Mouse (Mus musculus): ENCODE results near the gene Pdcd7.

Pdcd7 gene

GRCm38 (mm10) chr9:65394360-65394759, 48.5 kb downstream of the Pdcd7 start:
- no peak for DNase-seq (ENCODE audit: low spot score in 2 of 2)

GRCm38 (mm10) chr9:65398279-65398678, 52.4 kb downstream of the Pdcd7 start, which contains the start of gene Rasl12:
Gene Rasl12 (plus strand): TSS chr9:65398506.
- DNase-seq (ENCODE audit: low spot score in 2 of 2): peak; percentile 58 to 67

- DNase-seq (ENCODE audit: low spot score in 2 of 2): no peak
Observed at GRCm38 (mm10) chr9:65399934-65400333, 54.0 kb downstream of the Pdcd7 start.

- DNase-seq (ENCODE audit: low spot score in 2 of 2): peak; percentile 70 to 83
Observed at GRCm38 (mm10) chr9:65404331-65405183, 58.7 kb downstream of the Pdcd7 start.

- DNase-seq (ENCODE audit: low spot score in 2 of 2): no peak
Observed at GRCm38 (mm10) chr9:65405184-65405449, 59.2 kb downstream of the Pdcd7 start.

GRCm38 (mm10) chr9:65407327-65407726, 61.4 kb downstream of the Pdcd7 start:
- no peak for DNase-seq (ENCODE audit: low spot score in 2 of 2)

- DNase-seq (ENCODE audit: low spot score in 2 of 2): no peak
Observed at GRCm38 (mm10) chr9:65407861-65408260, 62.0 kb downstream of the Pdcd7 start.

- DNase-seq (ENCODE audit: low spot score in 2 of 2): no peak
Observed at GRCm38 (mm10) chr9:65408871-65409295, 63.0 kb downstream of the Pdcd7 start.
